Mouse (Mus musculus): ENCODE measurements at regions not wholly inside any gene's neighbourhood (a gene's known extent, or its start where the extent isn't known, plus 50 kb on each side); places are given as distances from the start of the nearest gene placed in this dataset.

DNA sequence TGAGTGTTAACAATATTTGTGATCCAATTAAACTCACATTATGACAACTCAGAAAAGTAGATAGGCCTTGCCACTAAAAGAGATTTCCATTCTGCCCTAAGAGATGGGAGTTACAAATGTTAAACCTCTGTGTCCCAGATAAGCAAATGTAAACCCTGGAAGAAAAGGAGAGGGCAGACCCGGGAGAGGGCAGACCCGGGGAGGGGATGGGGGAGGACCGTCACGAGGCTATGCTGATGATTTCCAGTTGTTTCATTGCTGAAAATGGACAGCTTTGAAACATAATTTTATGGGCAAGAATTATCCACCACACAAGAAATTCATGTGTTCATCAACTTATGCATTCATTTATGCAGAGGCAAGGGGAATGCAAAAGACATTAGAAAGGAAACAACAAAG is 159.7 kb upstream of the Cited2 start:
- DNase-seq, result no peak

DNA sequence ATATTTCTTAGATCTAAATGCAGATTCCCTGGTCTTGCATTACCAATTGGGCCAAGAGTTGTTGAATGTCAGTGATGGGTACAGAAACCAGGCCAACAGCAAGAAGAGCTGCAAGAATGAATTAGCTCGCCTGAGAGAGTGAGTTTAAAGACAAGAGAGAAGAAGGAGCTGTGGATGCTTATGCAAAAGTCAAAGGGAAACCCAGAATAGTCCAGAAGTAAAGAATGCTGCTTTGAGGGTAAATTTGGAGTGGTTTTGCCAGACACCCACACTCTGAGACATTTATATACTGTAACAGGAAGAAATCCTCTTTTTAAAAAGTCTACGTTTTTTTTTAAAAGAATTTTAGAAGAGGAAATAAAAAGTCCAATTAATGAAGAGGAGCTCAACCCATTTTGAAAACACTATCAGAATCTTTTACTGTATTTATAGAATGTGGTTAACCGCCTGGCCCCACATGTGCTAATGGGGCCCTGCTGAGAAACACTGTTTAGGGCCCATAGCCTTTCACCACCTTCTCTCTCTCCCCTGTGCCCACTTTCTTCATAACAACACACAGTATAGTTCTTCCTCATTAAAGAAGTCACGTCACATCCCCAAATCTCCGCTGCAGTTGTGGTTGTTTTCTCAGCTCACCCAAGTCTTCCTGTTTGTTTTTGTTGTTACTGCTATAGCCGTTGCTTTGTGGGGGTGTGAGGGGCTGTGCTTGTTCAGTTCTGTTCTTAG is 158.0 kb upstream of the Cited2 start:
- peak; percentile 27 to 28 for DNase-seq

DNA sequence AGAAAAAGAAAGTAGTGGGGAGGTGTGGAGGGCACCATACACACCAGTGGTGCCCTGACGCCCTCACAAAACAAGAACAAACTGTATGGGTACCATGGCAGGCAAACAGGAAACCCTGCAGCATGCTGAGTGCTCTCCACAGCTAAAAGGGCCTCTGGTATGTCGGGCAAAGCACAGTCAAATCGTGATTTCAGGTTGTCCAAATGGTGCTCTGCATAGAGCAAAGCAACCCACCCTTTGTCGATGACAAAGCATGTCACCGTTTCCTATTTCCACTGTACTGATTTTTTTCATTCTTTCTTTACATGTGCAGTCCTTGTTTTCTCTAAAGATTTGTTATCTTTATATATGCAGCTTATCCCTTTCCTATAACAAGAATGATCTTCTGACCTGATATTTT is 156.0 kb upstream of the Cited2 start:
- DNase-seq, result peak; percentile 30 to 46

DNA sequence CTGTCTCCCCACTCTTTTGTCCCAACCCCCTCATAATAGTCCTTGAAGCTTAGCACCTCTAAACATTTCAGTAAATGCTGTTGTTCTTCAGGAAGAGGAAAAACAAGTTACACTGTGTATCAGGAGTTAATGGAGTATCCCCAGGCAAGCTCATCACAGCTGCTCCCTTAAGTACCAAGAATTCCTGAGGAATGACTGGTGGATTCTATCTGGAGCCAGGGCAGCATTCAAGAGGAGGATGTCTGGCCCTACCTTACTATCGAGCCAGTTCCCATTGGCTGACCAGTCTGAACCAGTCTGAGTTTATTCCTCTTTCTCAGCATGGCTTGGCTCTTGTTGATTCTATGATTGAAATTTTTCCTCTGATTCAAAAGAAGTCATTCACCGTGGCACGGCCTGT is 155.4 kb upstream of the Cited2 start:
- DNase-seq, result no peak

DNA sequence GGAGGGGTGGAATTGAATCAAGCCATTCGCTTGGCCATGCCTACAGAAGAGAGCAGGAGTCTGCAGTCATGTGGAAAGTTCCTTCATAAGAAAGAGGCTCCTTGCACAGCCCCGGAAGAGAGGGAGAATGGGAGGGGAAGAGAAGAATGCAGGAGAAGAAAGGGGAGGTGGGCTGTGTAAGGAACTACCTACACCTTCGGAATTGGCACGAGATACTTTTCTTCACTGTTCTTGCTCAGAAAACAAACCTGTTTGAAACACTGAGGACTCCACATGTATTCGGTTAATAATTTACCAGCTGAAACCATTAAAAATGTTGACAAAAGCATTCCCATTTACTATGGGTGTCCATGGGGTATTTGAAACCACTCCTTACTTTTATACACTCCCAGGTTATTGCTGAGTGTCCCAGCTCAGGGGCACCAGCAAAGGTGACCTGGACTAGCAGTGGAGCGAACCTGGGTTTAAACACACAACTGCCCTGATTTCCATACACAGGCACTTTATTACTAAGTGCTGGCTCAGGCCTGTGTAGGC is 153.4 kb upstream of the Cited2 start:
- DNase-seq, result no peak

DNA sequence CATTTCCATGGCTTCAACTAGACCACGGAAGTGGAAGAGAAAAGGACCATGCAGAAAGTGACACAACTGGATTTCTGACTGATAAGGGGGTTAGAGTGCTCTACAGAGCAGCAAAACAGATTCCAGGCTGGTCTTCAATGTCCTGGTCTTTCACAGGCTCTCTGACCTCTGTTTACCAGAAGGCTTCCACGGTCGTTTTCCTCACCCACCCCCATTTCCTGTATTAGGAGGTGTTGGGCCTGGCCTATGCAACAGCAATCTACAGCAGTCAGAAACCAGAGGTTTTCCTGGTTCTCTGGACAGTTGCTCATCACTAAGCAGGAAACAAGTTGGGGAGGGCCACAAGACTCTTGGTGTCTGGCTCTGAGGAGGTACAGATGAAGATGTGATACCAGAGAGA is 148.1 kb upstream of the Cited2 start:
- DNase-seq, result no peak

DNA sequence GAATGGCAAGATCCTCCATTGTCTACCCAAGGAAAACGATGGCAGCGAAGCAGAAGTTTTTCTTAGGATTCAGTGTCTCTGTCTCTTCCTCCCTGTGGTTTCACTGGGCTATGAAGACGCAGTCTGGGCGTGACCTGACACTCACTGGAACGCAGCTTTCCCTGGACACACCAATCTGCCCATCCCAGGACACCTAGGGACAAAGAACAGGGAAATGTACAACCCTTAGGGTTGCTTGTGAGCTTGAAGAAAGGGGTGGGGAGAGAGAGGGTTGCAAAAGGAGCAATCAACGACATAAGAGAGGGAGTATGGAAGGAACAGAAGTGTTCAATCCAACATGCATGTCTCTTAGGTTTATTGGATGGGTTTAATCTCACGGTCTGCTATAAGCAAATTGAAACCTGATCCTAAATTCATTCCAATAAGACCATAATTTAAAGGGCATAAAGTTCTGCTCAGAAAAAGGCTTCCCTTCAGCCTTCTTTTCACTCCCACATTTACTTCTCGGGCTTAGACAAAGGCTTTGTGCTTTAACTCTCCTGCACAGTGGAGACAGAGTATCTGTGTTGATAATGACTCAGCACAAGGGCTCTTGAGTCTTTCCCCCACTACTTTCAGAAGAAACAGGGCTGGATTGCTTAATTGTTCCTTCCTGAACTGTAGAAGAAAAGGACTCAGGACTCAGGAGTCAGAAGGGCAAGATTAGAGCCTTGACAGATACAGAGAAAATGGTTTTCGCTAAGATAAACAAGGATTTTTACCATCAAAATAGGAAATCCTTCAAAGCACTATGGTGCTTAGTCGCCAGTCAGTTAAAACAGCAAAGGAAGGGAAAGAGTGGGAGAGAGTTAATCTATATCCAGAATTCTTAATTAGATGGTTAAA is 147.3 kb upstream of the Cited2 start:
- no peak for DNase-seq

DNA sequence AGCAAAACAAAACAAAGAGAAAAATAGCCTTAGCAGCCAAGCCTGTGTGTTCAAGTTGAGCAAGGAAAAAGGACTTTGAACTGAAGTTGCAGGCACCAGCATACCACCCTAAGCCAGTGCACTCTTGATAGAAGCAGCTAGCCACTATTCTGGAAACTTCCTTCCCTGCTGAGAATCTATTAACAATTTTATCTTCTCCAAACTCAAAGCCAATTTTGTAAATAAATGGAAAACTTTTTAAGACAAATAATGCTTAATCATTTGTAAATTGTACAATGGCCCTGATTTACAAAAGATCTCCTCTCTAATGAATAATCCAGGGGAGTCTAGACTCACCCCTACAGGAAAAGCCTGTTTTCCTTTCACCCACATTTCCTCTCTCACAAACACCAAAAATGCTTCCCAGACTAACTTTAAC is 146.7 kb upstream of the Cited2 start:
- DNase-seq, result no peak

DNA sequence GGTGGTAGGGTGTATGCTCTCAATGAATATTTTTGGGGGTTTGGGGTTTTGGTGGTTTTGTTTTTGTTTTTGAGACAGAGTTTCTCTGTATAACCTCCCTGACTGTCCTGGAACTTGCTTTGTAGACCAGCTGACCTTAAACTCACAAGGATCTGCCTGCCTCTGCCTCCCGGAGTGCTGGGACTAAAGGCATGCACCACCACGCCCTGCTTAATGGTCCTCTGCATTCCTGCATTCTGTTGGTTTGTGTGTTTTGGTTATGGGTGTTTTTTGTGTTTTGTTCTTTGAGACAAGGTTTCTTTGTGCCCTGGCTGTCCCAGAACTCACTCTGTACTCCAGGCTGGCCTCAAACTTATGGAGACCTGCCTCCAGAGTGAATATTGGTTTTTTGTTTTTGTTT is 143.6 kb upstream of the Cited2 start:
- DNase-seq, result no peak

DNA sequence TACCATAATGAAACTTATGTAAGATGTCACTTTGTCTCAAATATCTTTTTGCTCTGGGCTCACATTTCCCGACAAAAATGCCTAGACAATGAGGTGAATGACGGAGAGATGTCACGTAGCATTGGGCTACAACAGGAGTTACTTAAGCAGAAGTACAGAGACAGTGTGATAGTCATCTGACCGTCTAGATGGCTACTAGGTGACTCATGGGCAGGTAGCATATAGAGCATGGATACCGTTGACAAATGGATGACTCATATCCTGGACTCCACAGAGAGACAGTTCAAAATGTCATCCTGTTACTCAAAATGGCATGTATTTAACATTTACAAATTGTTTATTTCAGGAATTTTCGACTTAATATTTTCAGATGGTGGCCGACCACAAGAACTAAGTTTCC is 138.2 kb upstream of the Cited2 start:
- DNase-seq, result no peak

DNA sequence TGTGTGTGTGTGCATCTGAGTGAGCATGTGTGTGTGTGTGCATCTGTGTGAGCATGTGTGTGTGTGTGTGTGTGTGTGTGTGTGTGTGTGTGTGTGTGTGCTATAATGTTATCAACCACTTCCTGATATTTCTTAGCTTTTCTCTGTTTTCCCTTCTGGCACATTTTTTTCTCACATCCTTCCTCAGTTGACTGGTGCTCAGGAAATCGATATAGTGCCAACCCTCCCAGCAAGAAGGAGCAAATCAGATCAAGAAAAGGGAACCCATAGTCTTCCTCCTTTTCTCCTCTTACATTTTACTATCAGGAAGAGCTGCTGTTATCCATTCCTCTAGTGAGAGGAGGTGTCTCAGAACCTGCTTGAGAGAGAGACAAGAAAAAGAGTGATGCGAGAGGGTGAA is 136.1 kb upstream of the Cited2 start:
- DNase-seq, result no peak

DNA sequence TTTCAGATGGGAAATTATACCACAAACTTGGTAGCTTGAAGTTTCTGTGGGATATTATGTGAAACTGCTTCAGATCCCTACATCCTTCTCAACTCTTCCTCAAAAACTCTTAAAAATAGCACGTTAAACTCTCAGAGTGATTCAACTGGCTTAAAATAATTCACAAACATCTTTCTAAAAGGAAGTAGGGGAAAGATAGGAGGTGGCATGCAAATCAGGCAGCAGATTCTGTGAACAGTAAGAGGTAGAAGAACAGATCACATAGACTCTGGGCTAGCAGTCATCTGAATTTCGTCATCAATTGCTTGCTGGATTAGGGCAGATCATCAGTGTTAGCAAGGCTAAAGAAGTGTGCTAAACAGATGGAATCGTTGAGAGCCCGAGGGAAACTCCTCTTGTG is 133.9 kb upstream of the Cited2 start:
- peak; percentile 16 to 32 for DNase-seq

DNA sequence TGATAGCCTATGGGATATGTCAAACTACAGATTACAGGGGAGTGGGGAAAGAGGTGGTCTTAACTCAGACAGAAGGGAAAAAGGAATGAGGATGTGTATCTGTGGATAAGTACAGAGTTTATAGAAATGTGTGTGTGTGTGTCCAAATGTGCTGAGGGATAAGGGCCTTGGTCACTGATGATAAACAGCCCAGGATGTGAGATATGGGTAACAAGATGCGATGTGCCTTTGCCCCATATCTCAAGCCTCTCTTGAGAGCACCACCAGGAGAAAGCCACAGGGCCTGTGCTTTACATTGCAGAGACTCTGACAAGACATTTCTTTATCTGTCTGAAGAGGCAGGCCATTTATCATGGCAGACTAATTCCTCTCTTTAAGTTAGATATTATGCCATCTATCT is 132.8 kb upstream of the Cited2 start:
- DNase-seq, result no peak

DNA sequence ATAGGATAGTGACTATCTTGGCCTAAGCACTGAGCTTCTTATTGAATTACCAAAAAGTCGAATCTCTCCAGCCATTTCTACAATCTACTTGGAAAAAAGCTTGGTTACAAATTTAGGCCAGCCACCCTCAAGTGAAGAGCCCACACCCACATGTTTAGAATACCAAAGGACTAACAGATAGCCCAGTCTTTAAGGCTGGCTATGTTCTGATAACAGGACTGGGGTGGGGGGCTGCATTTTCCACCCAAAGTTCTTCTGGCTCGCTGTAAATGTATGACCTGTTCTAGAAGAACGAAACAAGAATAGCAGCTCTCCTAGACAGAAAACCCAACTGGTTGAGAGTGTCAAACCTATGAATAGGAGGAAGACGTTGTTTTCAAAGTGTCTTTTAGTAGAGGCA is 130.6 kb upstream of the Cited2 start:
- DNase-seq, result no peak

DNA sequence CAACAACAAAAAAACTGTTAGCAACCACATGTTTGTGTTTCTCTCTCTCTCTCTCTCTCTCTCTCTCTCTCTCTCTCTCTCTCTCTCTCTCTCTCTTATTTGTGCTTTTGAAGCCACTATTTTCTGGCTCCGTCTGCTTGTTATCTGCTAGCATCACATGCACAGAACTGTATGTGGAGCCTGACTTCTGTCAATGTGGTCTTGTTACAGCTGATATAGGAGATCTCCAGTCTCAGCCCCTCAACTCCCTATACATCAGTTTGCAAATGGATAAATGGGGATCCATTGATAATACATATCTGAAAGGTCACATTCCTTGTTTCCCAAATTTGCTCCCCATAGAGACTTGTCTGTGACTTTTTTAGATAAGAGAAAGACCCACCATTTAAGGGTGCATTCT is 126.9 kb upstream of the Cited2 start:
- no peak for DNase-seq

DNA sequence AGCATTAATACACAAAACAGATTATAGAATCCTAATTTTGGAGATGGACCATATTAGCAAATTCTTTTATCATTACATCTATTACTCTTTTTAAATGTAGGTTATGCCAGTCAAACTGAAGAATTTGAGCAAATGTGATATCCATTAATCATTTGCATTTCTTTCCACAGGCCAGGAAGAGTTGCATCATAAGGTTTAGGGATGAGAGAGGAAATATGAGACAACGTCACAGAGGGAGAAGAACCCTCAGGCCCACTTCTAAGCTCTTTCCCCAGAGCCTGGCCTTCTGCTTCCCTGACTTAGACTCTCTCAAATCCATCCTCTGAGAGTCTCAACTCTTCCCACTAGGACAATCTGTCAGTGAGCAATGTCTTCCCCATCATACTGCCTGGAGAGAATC is 126.3 kb upstream of the Cited2 start:
- DNase-seq, result no peak

DNA sequence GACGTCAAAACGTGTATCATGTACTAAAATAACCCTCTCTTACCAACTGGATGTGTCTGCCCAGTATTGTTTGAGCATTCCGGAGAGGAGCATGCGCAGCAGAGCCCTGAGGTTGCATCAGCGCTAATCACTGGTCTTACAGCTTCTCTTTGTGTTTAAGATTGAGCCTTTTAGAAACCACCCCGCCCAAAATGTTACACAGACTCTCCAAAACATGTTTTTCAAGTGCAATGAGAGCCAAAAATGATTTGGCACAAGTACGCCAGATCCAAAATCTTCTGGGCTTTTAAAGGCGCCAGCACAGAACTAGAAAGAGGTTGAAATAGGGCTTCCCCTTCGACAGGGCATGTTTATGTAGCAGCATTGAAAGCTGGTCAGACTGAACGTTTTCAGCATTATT is 123.8 kb upstream of the Cited2 start:
- DNase-seq, result no peak

DNA sequence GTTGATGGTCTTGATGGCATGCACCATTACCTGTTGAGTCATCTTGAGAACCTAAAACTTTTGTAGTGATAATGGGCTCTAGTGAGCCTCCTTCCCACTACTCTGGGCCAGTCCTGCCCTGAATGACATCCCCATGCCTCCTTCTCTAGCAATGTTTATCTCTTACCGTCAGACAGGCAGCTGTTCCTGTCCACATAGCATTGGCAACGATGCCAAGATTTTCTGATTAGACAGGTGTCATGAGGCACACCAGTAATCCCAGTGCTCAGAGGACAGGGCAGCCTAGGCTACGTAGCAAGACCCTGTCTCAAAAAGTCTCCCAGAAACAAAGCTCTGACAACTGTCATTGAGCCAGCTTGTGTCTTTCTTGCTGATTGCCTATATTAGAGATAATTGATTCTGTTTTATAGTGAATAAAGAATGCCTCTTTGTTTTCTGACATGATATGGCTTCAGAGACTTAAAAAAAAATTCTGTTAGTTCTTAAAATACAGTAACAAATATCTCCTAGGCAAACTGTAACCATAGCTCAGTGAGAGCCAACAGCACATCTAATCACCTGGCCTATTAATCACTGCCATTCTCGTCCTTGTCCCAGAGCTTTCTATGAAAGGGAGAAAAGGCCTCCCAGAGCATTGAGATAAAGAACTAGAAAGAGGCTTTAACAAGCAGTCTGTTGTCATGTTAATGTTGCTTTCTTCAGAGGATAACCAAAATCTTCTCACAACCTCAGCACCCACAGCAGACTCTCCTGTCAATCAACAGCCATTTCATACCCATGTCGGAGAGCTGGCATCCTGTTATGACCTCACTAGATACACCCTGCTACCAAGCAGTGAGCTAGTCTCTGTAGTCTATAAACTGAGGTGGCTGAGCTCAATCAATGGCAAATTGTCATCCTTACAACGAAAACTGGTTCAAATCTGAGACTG is 122.9 kb upstream of the Cited2 start:
- no peak for DNase-seq

DNA sequence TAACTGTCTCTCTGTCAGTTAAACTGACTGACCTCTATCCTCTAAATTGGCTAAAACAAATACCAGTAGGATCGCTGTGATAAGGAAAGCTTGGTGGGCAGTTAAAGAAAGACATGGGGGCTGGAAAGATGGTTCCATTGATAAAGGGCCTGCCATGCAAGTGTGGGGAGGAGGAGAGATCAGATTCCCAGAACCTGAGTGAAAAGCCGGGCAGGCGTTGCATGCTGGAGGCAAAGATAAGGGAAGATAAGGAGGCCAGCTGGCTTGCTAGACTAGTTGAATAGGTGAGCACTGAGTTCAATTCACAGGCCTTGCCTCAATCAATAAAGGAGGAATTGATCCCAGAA is 122.3 kb upstream of the Cited2 start:
- no peak for DNase-seq

DNA sequence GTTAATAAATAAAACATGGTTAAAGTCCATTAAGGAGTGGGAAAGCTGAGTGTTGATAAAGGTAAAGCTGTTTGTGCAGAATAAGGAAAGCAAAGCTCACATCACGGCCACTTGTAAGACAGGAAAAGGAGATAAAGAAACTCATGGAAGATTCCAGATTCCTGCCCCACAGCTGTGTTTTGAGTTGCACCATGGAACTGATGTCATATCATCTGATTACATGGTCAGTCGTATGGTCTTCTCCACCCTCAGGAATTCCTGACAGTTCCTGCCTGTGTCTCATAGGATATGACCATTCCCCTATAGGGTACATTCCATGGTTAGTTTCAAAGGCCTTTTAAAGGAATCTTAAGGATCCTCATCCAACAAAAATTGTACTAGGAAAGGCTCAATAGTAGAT is 120.6 kb upstream of the Cited2 start:
- DNase-seq, result no peak

DNA sequence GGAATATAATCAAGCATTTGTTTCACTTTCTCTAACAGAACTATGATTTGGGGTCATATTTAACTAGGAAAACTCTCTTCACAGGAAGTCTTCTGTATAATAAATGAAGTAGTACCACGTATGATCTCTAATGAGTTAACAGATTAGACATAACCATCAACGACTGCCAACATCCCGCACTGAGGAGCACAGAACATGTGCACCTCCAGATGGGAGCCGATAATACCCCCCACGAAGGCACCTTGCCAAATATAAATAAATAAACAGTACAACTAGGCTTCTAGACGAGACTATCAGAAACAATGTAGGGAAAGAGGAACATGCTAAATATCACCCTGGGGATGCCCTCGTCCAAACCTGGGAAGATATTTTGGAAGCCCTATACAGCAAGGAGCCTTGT is 114.8 kb upstream of the Cited2 start:
- DNase-seq, result no peak

DNA sequence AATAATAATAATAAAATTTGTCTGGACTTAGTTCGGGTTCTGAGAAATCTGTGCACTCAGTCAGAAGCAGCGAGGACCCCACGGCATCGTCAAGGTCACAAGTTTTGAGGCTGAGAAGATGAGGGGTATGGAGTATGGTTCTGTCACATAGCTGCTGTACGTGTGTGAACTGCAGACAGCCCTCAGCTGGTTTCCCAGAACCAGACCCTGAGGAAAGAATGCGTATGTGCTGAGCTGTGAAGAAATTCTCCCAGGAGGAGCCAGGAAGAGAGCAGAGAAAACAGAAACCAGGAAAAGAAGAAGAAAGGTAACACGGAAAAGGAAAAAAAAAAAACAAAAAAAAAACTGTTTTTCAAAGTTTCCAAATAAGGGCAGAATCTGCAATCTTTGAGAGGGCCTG is 112.4 kb upstream of the Cited2 start:
- DNase-seq, result no peak

DNA sequence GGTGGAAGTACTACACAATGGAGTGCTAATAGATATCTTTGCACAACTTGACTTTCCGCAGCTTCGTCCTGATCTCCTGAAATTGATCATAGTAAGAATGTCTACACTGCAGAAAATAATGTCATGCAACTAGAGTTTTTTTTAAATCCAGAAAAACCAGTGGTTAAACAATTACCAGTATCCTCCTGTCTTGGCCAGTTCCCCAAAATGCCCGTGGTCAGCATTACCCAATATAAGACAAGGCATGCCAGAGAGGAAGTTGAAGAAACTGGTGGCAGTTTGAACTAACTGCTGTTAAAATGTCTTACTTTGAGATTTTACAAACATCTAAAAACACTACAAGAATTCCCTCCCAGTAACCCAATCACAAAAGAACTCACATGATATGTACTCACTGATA is 109.7 kb upstream of the Cited2 start:
- DNase-seq, result no peak

All from B cell, adult 2 months (primary cell).